Mouse (Mus musculus): Measurements from ENCODE around the gene Ankrd11.

GRCm38 (mm10) chr8:122899085-122899484 lies 143.0 kb downstream of the Ankrd11 start:
- TF ChIP-seq POLR2A (IDR thresholded peaks at IDR 0.05; ENCODE audit: borderline replicate concordance, low read depth, low read length) (no peak), CTCF (IDR thresholded peaks at IDR 0.05; ENCODE audit: low read depth, low read length) (no peak)
